Mouse (Mus musculus) heart, adult 18-20 months (tissue): ENCODE results near the gene Dand5. TPM values are rescaled to one million over a fixed set of nuclear protein-coding genes. Genes with fewer than 3 reads are reported as not detected.

Experiments
- DNase-seq, 2 experiments: peaks; one replicate each; pipeline ENCODE4 v3.0.0; 2021 to 2022; ENCODE audit warnings: mixed read lengths in 1 of 2
- total RNA-seq, 2 experiments: library from RNA; stranded (reverse); gene quantifications; 2 replicates each; pipeline ENCODE4 v1.2.3; 2021

Gene Dand5
- total RNA-seq, 2 experiments from 2014 or later: 10.0 to 13.2 TPM

DNA sequence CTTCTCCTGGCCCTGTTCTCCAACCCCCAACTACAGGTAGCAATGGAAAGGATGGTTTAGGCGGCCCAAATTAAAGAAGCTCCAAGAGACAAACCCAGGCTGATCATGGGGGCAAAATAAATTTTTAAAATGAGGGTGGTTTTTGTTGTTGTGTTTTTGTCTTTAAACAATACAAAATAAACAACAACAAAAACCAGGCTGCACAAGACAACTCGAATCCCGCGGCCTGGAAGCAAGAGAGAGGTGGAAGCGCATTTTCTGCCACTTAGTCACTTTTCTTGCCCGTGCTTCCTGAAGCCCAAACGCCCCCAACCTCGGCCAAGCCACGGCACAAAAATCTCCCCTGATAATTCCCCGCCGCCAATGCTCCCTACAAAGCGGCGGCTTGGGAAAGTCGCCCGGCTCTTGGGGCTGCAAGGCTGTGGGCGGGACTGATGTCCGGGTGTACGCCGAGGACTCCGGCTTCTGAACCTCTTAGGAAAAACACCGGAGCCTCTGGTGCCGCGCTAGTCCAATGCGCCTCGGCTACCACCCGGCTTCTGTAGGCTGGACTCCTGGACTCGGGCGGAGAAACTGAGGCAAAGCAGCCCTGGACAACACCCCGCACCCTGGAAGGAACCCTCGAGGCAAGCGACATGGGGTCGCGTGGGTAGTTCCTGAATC is 38.6 kb downstream of the Dand5 start:
- DNase-seq: peak; percentile 76

DNA sequence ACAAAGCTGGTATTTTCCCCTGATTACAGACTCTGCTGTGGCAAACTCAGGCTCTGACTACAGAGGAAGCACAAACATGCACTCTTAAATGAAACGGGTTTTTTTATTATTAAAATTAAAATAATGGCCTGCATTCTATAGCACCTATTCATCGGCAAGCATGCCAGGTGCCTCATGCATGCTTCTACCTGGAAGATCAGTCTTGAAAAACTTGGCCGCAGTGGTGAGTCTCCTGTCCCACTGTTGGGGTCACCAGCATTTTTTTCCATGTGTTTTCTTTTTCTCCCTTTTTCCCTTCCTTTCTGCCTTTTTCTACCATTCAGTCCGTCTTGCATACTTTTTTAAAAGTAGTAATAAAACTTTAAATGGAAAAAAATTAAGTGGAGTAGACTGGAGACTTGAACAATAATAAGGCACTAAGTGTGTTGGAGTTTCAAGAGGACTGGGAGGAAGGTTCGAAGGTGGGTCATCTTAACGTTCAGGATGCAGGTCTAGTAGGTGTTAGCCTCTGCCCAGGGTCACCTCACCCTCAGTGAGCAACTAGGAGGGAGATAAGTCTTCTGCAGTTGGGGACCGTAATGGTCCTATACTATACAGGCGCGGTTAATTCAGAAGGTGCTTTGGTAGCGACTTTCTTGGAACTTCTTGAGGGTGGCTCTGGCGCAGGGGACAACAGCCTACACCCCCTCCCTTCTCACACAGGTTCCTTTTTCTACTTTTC is 39.3 kb downstream of the Dand5 start:
- no peak for DNase-seq

DNA sequence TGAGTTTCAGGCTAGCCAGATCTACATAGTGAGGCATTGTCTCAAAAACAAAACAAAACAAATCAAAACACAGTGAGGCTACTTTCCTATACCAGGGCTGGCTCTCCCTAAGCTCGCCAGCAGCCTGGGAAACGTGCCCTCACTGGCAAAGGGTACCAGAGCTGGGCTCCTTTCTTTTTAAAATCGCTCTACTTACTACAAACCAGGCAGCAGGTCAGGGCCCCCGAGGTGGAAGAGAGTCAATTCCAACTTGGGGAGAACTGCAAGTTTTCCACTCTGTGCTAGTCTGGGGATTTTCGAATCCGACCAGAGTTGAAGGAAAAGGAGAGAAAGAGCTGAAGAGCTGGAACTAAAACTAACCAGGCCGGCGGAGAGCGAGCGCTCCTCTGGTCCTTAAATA is 39.9 kb downstream of the Dand5 start:
- DNase-seq: no peak

DNA sequence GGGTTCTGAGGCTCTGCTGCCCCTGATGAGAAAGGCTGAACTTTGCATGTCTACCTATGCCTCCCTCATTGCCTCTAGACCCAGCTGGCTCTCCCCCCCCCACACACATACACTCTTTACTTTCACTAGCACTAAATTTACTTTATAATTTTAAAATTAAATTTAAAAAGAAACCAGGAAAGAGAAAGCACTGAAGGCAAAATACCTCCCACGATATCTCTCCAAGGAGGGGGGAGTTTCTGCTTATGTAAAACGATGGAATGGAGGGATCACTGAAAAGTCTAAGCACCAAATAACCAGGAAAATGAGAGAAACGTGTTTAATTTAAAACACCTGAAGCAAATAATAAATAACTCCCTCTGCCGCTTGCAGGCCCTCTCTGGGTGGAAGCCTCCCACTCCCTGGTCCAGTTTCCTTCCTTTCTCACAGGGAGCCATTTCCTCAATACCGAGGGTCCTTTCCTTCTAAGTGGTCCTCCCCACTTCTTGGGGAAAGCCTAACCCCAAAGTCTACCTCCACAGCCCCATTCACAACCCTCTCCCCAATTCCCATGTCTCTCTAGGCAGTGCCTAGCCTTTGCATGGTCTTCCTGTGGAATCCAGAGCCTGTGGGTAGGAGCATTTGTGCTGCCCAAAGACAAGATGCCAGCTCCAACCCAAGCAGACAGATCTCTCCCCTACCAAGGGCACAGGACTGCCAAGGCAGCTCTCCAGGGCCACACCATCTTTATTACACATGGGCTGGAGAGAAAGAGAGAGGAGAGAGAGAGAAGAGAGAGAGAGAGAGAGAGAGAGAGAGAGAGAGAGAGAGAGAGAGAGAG is 40.7 kb downstream of the Dand5 start:
- no peak for DNase-seq

DNA sequence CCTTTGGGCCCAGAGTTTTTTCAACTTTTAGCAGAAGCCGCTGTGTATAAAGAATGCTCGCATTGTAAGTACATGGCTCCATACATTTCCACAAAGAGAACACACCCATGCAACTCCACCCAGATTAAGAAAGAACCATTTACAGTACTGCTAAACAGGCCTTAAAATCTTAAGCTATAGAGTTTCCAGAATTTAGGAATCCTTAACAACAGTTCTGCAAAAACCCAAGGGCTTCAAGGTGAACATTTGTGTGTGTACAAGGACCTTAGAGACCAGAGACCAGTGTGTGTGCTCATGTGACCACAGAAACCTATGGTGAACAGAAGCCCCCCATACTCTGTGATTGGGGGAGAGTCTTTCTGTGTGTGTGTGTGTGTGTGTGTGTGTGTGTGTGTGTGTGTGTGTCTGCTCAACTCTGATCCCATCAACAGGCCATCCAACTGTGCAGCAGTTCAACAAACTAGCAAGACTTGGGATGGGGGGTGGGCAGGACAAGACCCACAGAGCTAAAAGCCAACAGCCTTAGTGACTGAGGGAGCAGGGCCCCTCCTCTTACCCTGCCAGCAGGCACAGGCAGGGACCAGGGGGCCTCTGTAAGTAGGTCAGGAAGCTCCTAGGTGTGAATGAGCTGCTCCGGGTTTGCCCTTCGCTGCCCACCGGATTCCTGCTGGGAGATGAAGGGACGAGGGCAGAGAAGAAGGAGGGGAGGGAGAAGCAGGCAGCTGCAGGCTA is 41.5 kb downstream of the Dand5 start:
- no peak for DNase-seq

DNA sequence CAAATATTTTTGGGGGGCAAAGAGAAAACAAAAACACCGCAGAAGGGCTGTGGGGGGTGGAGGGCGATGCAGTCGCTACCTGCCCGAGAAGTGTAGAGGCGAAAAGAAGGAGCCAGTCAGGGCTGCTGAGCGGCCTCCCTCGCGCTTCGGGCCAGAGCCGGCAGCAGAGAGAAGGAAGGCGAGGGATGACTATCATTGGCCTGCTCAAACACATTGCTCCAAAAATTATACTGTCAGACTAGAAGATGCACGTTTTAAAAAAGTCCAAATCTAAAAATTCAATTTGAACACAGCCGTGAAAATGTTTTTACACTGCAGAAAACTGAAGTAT is 42.4 kb downstream of the Dand5 start:
- DNase-seq: no peak

DNA sequence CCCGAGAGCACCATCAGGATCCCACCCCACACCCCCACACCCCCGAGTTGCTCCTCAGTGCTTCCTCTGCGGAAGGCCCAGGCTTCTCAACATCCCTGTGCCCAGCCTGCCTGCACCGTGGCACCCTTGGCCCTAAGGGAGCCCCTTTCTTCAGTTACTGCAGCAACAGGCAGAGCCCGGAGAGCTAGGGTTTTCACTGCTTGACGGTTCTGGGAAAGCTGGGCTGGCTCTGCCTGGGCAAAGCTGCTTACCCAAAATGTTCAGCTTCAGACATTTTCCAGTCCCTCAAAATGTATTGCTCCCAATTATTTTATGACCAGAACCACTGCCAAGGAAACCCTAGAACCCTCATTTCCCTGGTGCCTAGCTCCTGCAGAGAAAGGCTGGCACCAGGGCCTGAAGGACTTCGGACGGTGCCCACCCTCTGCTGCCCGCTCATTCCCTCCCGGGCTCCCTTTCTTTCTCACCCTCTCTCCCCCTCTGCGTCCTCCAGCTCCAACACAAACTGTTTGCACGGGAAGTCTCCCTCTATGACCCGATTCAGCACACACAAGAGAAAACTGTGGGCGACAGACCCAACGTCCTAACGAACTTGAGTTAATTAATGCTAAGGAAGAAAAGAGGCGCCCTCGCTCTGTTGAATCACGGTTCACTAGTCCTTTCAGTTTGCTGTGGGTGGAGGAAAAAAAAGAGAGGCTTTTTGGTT is 43.0 kb downstream of the Dand5 start:
- no peak for DNase-seq

DNA sequence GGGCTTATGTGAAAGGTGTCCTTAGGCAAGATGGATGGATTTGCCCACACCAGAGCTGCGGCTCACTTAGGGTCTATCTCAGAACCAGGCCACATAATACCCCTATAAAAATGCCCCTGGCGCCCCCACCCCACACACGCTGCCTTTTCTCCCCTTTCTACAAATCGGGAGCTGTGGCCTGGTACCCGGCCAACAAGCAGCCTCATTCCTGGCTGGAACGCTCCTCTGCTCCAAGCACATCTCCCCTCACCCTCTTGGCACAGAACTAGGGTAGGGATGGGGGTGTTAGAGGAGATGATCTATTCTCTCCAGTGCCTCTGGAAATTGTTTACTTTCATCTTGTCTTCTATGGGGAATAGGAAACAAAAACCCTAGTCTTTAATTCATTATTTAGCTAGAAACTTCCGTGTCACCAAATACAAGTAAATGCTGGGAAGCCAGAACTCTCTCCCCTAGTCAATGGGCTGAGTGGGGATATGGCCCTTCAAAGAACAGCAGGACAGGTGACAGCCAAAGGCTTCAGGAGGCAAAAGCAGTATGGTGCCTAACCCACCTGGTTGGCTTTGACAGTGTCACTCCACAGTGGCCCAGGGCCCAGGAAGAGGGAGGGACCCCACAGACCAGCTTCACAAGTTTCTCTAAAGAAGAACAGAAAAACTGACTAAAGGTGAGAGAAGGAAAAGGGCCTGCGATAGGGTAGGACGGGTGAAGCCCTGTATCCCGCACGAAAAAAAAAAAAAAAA is 43.8 kb downstream of the Dand5 start:
- DNase-seq: no peak

DNA sequence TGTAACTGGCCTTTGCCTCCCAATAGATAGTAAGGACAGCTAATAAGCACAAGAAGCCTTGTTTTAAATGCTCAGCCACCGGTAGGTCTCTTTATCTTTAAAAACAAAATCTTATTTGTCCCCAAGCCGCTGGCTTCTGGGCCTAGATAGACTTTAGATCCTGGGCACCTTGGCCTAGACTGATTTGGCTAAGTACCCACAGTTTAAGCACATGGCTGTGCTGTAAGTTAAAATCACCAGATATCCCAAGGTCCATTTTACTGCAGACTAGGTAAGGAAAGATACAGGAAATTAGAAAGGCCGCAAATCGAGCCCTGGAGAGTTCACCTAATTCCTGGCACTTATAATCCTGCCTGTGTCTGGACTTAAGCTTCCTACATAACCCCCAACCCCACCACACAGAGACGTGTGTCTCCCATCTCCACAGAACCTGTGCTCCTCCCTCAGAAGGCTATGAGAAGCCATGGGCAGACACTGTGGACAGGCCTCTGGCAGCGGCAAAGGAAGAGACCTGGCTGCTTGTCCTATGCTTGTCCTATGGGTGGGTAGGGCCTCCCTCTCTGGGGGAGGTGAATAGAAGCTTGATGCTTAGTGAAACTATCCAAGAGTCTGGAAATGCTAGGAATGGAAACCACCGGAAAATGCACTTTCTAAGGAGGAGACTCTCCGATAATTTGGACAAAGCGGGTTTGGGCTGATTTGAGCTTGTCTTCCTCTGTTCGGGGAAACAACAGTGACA is 44.6 kb downstream of the Dand5 start:
- no peak for DNase-seq

DNA sequence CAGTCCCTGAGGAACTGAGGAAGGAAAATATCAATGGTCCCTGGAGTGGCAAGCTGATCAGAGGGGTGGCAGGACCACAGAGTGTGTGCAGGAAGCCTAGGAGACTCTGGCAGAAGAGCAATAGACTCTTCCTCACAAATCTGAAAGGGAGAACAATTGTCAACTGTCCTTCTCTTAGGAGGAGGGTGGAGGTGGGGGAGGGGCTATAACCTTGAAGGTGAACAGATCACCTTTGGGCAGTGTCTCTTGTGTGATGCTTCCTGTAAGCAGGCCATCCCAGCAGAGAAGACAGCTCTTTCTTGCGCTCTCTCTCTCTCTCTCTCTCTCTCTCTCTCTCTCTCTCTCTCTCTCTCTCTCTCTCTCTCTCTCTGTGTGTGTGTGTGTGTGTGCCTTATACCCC is 46.1 kb downstream of the Dand5 start:
- no peak for DNase-seq

DNA sequence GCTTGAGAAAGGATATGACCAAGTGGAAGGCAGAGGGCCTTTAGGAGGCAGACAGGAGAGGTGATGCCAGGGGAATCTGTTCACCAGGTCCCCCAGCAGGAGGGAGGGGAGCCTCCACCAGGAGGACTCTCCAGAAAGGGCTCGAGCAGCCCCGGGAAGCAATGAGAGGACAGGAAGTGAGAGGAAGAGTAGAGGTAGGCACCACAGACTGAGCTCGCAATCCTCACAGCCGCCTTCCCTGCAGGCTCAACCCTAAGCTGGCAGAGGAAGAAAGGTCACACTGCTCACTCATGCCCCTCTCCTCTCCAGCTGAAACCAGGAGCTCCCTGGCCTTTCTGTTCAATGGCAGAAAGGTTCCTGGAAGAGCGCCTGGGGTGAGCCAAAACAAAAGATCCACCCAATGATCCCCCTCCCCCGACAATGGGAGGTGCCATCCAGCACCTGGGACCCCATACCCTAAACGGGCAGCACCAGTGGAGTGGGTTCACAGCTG is 47.0 kb downstream of the Dand5 start:
- no peak for DNase-seq

DNA sequence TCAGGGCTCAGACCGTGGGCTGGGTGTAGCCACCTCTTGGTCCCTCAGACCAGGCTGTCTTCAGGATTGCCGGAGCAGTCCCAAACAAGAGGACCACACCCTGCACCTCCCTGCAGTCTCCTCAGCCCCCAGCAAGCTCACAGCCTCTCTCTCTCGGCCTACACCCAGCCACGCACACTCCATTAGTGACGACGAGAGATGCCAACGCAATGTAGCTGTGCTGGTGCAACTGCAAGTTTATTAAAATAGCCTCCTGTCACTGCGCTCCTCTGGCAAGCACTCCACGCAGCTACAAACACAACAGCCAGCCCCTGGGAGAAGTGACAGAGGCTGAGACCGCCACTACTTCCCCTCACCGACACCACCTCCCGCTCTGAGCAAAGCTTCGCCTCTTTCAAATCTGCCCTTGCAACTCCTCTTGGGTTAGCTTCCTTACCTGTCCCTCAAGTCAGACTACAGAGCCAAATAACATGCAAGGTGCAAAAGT is 47.5 kb downstream of the Dand5 start:
- peak; percentile 70 to 73 for DNase-seq

DNA sequence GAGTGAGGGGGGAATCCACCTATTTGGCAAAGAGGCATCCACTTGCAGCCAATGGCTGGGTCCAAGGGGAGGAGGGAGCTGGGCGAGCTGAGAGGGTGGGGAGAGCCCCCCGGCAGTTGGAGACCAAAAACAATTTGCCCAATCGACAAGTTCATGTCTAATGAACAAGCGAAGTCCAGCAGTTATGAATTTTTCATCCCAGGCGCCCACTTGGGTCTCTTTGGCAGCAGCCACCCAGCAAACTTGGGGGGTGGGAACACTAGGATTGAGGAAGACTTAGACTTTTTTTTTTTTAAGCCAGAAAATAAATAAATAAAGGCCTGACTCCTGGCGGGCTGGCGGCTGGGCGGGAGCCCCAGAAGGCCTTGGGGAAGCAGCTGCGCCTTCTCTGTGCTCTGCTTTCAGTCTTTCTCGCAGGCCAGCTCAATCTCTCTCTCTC is 48.1 kb downstream of the Dand5 start:
- peak; percentile 79 to 83 for DNase-seq

DNA sequence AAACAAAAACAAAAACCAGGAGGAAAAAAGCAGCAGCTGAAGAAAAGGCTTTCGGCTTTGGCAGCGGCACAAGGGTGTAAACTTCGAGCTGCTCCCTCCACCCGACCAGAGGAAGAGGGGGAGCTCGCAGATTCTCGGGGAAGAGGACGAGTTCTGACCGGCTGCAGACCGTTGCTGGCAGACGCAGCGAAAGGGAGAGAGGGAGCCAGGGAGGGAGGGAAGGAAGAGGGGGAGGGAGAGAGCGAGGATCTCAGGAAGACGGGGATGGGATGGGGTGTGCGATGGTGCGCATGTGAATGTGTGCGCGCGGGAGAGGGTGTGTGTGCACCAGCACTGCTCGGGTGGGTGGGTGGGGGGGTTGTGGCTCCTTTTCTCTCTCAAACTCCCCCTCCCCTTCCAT is 48.8 kb downstream of the Dand5 start:
- DNase-seq: peak; percentile 83 to 92

DNA sequence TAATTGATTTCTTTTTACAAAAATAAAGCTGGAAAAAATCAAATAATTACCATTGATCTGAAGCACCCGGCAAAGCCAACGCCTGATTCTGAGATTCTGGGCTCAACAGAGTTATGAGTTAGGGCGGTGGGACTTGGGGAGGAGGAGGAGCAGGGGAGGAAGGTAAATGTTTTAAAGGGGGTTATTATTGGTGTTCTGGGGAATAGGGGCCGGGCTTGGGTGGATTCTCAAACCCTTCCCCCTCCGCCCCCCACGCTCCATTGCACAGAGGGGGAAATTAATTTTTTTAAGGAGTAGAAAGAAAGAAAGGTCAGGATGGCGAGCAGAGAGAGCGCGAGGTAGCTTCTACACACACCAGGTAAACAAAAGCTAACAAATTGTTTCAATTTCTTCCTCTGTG is 49.3 kb downstream of the Dand5 start:
- DNase-seq: no peak

DNA sequence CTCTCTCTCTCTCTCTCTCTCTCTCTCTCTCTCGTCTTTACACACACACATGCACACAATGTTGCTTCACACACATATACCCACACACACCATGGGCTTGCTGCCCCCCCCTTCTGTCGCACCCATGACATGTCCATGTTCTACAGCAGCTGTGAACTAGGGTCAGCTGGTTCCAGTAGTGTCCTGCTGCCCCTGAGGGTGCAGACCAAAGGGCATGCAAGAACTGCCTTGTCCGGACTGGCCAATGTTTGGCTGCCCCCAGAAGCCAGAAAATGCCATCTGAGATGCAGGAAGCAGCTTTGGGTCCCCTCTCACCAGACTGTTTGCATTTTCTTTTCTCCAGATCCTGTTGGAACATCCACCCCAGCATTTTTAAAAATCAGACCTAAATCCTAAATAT is 50.0 kb downstream of the Dand5 start:
- no peak for DNase-seq

DNA sequence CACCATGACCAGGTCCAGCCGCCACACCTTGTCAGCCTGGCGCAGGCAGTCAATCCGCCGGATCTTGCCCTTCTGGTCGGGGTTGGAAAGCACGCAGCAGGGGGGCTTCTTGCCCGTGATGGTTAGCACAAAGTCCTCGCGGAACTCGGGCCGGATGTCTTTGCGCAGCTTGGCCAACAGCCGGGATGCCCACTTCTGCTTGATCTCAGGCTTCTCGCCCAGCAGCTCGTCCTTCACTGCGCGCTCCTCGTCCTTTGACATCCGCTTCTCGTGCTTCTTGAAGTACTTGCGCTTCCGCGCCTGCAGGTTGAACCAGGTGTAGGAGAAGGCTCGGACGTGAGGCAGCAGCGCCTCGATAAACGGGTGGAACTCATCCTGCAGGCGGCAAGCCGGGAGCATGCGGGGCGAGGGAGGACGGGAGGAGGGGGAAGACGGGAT is 50.7 kb downstream of the Dand5 start:
- DNase-seq: no peak

DNA sequence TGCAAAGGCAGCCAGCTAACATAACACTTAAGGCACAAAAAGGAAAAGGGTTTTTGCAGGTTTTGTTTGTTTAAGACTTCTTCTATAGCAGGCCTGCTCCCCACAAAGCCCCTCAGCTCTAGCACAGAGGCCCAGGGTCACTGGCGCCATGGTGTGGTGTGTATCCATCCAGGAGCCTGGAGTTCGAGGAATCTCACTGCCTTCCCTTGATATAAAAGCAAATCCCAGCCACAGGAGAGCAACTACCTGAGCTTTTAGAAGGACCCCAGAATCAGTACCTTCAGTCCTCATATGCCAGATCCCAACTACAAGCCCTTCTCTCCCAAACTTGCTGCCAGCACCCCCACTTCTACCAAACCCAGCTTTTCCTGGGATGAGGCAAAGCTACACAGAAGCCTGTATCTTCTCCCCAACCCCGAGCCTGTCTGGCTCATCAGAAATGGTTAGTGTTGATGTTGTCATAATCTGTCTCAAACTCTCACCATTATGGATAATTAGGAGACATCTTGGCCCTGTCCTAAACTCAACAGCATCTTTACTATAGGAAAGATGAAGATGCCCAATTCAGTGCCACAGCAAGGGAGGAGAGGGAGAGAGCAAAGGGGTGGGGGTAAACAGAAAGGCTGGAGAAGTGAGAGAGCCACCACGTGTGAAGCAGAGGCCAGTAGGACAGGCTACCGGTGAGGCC is 51.5 kb downstream of the Dand5 start:
- no peak for DNase-seq
